Mouse (Mus musculus) embryonic facial prominence, embryonic 11.5 days (tissue): ENCODE data around the gene Bcor. TPM values are rescaled to one million over a fixed set of nuclear protein-coding genes. Genes with fewer than 3 reads are reported as not detected.

Experiments used
- ATAC-seq: fragments of 200-750 bp; cut with Nextera tagmentation; replicated peaks from 2 replicates; pipeline ENCODE4 v1.8.0; 2017; ENCODE audit warnings: low read depth; ENCODE audit not compliant: insufficient number of reproducible peaks, low FRiP score, low TSS enrichment
- DNase-seq: peaks from one replicate; pipeline ENCODE4 v3.0.0-alpha.2; 2015; ENCODE audit warnings: low spot score
- H3K27ac ChIP-seq: fragments of 300-500 bp; sonication (generic); replicated peaks from 2 replicates; pipeline ENCODE4 v1.5.1; 2014; ENCODE audit warnings: mild to moderate bottlenecking, low read depth, low read length, control low read depth
- H3K27me3 ChIP-seq: fragments of 300-500 bp; sonication (generic); 2 replicates; pipeline ENCODE4 v1.6.1; 2014; ENCODE audit warnings: mild to moderate bottlenecking, low read length, moderate library complexity, mixed read lengths; ENCODE audit not compliant: control insufficient read depth, insufficient read depth
- H3K36me3 ChIP-seq: fragments of 300-500 bp; sonication (generic); replicated peaks from 2 replicates; pipeline ENCODE4 v1.6.1; 2014; ENCODE audit warnings: low read depth, mild to moderate bottlenecking, low read length, moderate library complexity, mixed read lengths; ENCODE audit not compliant: control insufficient read depth, insufficient read depth
- H3K4me1 ChIP-seq: fragments of 300-500 bp; sonication (generic); 2 replicates; pipeline ENCODE4 v1.6.1; 2014; ENCODE audit warnings: low read length, mixed read lengths; ENCODE audit not compliant: control insufficient read depth, insufficient read depth
- H3K4me2 ChIP-seq: fragments of 300-500 bp; sonication (generic); 2 replicates; pipeline ENCODE4 v1.6.1; 2014; ENCODE audit warnings: low read depth, mild to moderate bottlenecking, control low read depth, low read length, moderate library complexity
- H3K4me3 ChIP-seq: fragments of 300-500 bp; sonication (generic); 2 replicates; pipeline ENCODE4 v1.5.1; 2014; ENCODE audit warnings: low read depth, low read length, control low read depth
- H3K9ac ChIP-seq: fragments of 300-500 bp; sonication (generic); replicated peaks from 2 replicates; pipeline ENCODE4 v1.6.1; 2014; ENCODE audit warnings: mild to moderate bottlenecking, control low read depth, low read length
- H3K9me3 ChIP-seq: fragments of 300-500 bp; sonication (generic); replicated peaks from 2 replicates; pipeline ENCODE4 v1.6.1; 2016; ENCODE audit warnings: mild to moderate bottlenecking, low read length, inconsistent platforms, mixed read lengths; ENCODE audit not compliant: control insufficient read depth
- WGBS: fragments of 180-500 bp; shearing (Covaris S2); extraction: QIAGEN DNeasy Blood & Tissue Kit; methylation state at CpG from one replicate; pipeline ENCODE4 v1.1.7; 2014; 5-methylcytosine and 5-hydroxymethylcytosine counted together
- polyA plus RNA-seq: library from polyadenylated mRNA; unstranded; fragments of >200 nt; fragmentation: Nextera tagmentation; extraction: Ambion mirVana; gene quantifications from 2 replicates; pipeline ENCODE4 v1.2.1, GENCODE M21; 2014

Bcor gene
- polyA plus RNA-seq, 1 experiment from 2014 or later, result 26.9 TPM

- Histone ChIP-seq H3K4me1 (peaks cover 2% of the 10 kb centered on the region; the same call in 1 of the 2 replicates), H3K36me3 (no peaks in the 10 kb centered on the region), H3K27ac (no peak overlapping the region), H3K4me3 (no peak overlapping the region), H3K9ac (no peak overlapping the region), H3K9me3 (no peaks in the 10 kb centered on the region), H3K27me3 (peaks cover 22% of the 10 kb centered on the region), H3K4me2 (no peak overlapping the region)
- 75% methylated on average over 6 of the region's 8 CpGs for WGBS
- no peak for DNase-seq
- no peak for ATAC-seq
Observed at GRCm38 (mm10) chrX:11996489-11996888, 163.7 kb downstream of the Bcor start.

- Histone ChIP-seq H3K4me1 (no peaks in the 10 kb centered on the region), H3K4me3 (no peak overlapping the region), H3K27me3 (peaks cover 2% of the 10 kb centered on the region; the same call in 1 of the 2 replicates), H3K27ac (no peak overlapping the region), H3K9me3 (no peaks in the 10 kb centered on the region), H3K4me2 (no peak overlapping the region), H3K36me3 (no peaks in the 10 kb centered on the region), H3K9ac (no peak overlapping the region)
- 86% methylated on average over 5 of the region's 5 CpGs for WGBS
- ATAC-seq, result no peak
- no peak for DNase-seq
Observed at GRCm38 (mm10) chrX:11993641-11994419, 166.3 kb downstream of the Bcor start.

- Histone ChIP-seq H3K27ac (no peak overlapping the region), H3K4me2 (no peak overlapping the region), H3K36me3 (no peaks in the 10 kb centered on the region), H3K4me3 (no peak overlapping the region), H3K27me3 (no peaks in the 10 kb centered on the region), H3K9ac (no peak overlapping the region), H3K4me1 (no peaks in the 10 kb centered on the region), H3K9me3 (no peaks in the 10 kb centered on the region)
- no peak for ATAC-seq
- no peak for DNase-seq
- WGBS, result 86% methylated on average over 13 of the region's 13 CpGs
Observed at GRCm38 (mm10) chrX:11989471-11989870, 170.7 kb downstream of the Bcor start.

GRCm38 (mm10) chrX:11988191-11988896, 171.8 kb downstream of the Bcor start:
- H3K27ac ChIP-seq, result no peak overlapping the region
- H3K9ac ChIP-seq, result no peak overlapping the region
- no peaks in the 10 kb centered on the region for H3K27me3 ChIP-seq
- DNase-seq (no peak), ATAC-seq (no peak)
- H3K36me3 ChIP-seq, result no peaks in the 10 kb centered on the region
- 43% methylated on average over 7 of the region's 7 CpGs for WGBS
- no peaks in the 10 kb centered on the region for H3K4me1 ChIP-seq
- no peak overlapping the region for H3K4me3 ChIP-seq
- H3K4me2 ChIP-seq, result no peak overlapping the region
- H3K9me3 ChIP-seq, result no peaks in the 10 kb centered on the region

- Histone ChIP-seq H3K4me2 (no peak overlapping the region), H3K27me3 (no peaks in the 10 kb centered on the region), H3K4me3 (no peak overlapping the region), H3K9me3 (no peaks in the 10 kb centered on the region), H3K4me1 (no peaks in the 10 kb centered on the region), H3K36me3 (no peaks in the 10 kb centered on the region), H3K27ac (no peak overlapping the region), H3K9ac (no peak overlapping the region)
- ATAC-seq, result no peak
- WGBS, result 50% methylated on average over 7 of the region's 7 CpGs
- peak; percentile 28 for DNase-seq
Observed at GRCm38 (mm10) chrX:11987602-11988001, 172.6 kb downstream of the Bcor start.
